Mouse (Mus musculus) regulatory T cell (primary cell): ENCODE data around the gene Vmn1r151.
"Not testable (repeated sequence)": the region's sequence is repeated elsewhere in the genome, so short reads cannot be mapped to it uniquely, and the experiment has no call there.

Experiments used
- in situ Hi-C: fragments of 300-600 bp; cut with MboI, MseI; formaldehyde crosslinking; loops from one replicate; pipeline ENCODE4 v1.15.1; 2025; ENCODE audit warnings: high pct_unique_total_duplicates

Gene Vmn1r151

GRCm38 (mm10) chr7:22499578-22499977 lies at the start of gene Vmn1r151:
TSS of gene Vmn1r151 (minus strand) at chr7:22499678.
- in situ Hi-C loops, result not testable (repeated sequence)

- in situ Hi-C loops, result not testable (repeated sequence)
Observed at GRCm38 (mm10) chr7:22534787-22535186, 35.3 kb upstream of the Vmn1r151 start, which contains the start of gene Gm8677. TSS of gene Gm8677 (minus strand) at chr7:22534887.

- in situ Hi-C loops, result not testable (repeated sequence)
Observed at GRCm38 (mm10) chr7:22522667-22523066, 23.2 kb upstream of the Vmn1r151 start, which contains the start of gene Vmn1r152. TSS of gene Vmn1r152 (plus strand) at chr7:22522967.

- in situ Hi-C loops, result not testable (repeated sequence)
Observed at GRCm38 (mm10) chr7:22463975-22464374, 35.5 kb downstream of the Vmn1r151 start, which contains the start of gene Gm10665. TSS of gene Gm10665 (minus strand) at chr7:22464075.
